ENCODE assay signal across 18 mouse cellular contexts in the genomic region with DNA sequence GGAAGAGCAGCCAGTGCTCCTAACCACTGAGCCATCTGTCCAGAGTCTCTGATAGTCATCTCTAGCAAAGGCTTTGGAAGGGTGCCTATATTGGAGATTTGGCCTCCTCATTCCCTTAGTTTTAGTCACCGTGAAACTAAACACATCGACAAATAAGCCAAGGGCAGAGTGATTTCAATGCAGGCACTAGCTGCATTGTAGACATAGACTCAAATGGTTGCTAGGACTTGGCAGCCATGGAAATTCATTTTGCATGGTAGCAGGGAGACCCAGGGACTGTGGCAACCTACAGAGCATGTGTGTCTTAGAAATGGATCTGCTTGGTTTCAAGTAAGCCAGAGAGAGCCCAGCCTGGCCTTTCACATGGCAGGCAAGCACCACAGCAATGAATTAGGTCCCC.
"Had no signal": no experiment of that assay in that cellular context is flagged by ENCODE, and none has a peak within 500 bp of the region (broad histone marks: within the 10 kb centered on the region; RNA-seq: fewer than 3 reads in every experiment).

No protein-coding gene starts in this region.

- H3K27me3 ChIP-seq: liver, embryonic 12.5 days had no signal

- H3K27ac ChIP-seq: liver, embryonic 12.5 days; liver, embryonic 14.5 days; midbrain, embryonic 12.5 days; neural tube, embryonic 13.5 days; neural tube, embryonic 15.5 days had no signal

- H3K36me3 ChIP-seq: liver, embryonic 12.5 days; midbrain, embryonic 12.5 days; neural tube, embryonic 13.5 days; neural tube, embryonic 15.5 days had no signal

- H3K9me3 ChIP-seq: liver, embryonic 12.5 days; midbrain, embryonic 12.5 days; neural tube, embryonic 13.5 days; neural tube, embryonic 15.5 days had no signal

- DNase-seq: lung, adult 18-20 months; lung, embryonic 14.5 days; lung, postnatal 10 days; lung, postnatal 4 days; retina, postnatal 1 day; right cerebral cortex, adult 18-20 months; right cerebral cortex, postnatal 25 days; right cerebral cortex, postnatal 4 days; spleen, adult 18-20 months; thymus, adult 18-20 months; thymus, postnatal 25 days; thymus, postnatal 4 days had no signal

- H3K4me3 ChIP-seq: liver, embryonic 12.5 days; midbrain, embryonic 12.5 days; myocyte; neural tube, embryonic 13.5 days; neural tube, embryonic 15.5 days had no signal

- H3K4me2 ChIP-seq: liver, embryonic 12.5 days; lung, embryonic 14.5 days; midbrain, embryonic 12.5 days; neural tube, embryonic 13.5 days; neural tube, embryonic 15.5 days had no signal

- H3K9ac ChIP-seq: liver, embryonic 12.5 days; liver, embryonic 14.5 days; lung, embryonic 14.5 days; midbrain, embryonic 12.5 days; neural tube, embryonic 13.5 days; neural tube, embryonic 15.5 days had no signal

- H3K4me1 ChIP-seq: liver, embryonic 12.5 days had no signal

- ATAC-seq: liver, embryonic 12.5 days had no signal
